Mouse (Mus musculus) pancreas, adult 10 weeks (tissue): Measurements from ENCODE around the gene Cox10. TPM values are rescaled to one million over a fixed set of nuclear protein-coding genes. Genes with fewer than 3 reads are reported as not detected.

Experiments used
- polyA plus RNA-seq: library from polyadenylated mRNA; stranded (reverse); fragments of 350-450 nt; fragmentation: Illumina TruSeq; extraction: RNeasy Lipid Tissue Mini Kit (QIAGEN cat#74804); gene quantifications from one replicate; pipeline ENCODE4 v1.2.3, GENCODE M21; 2015; ENCODE audit warnings: low read depth, low replicate concordance; ENCODE audit not compliant: insufficient read depth

Cox10 gene
- polyA plus RNA-seq = 1.8 TPM

GRCm38 (mm10) chr11:64078956-64079726 is at the start of gene Cox10:
Cox10 (minus strand) TSS chr11:64079468.

GRCm38 (mm10) chr11:63922091-63922621 is 157.1 kb downstream of the Cox10 start, which contains the start of gene Hs3st3b1:
Hs3st3b1 (minus strand) TSS chr11:63922290.

Other genes with a start within 250 kb of the Cox10 start
- 1.7 TPM for gene Hs3st3b1, start 157.2 kb downstream of the Cox10 start, polyA plus RNA-seq